Mouse (Mus musculus) activated CD4-positive, CD25-positive, alpha-beta regulatory T cell, adult 9 weeks (primary cell): ENCODE results near the gene Lhx1. TPM values are rescaled to one million over a fixed set of nuclear protein-coding genes. Genes with fewer than 3 reads are reported as not detected.

ENCODE experiments used
- polyA plus RNA-seq: library from polyadenylated mRNA; unstranded; fragments of 100-300 nt; shearing (Covaris generic); gene quantifications from one replicate; pipeline ENCODE4 v1.2.1, GENCODE M21; 2017

Gene Lhx1
- not detected for polyA plus RNA-seq

GRCm38 (mm10) chr11:84525421-84526274 lies at the start of gene Lhx1:
Lhx1 (minus strand) TSS chr11:84525535.

GRCm38 (mm10) chr11:84513171-84514116 lies 11.9 kb downstream of the Lhx1 start, which contains the start of gene Aatf:
Aatf (minus strand) TSS chr11:84513522.

Other genes starting within 250 kb of the Lhx1 start
- 86.2 TPM for gene Aatf, start 12.0 kb downstream of the Lhx1 start, polyA plus RNA-seq